Comparison of ENCODE assay signal across 8 mouse cellular contexts in the genomic region with DNA sequence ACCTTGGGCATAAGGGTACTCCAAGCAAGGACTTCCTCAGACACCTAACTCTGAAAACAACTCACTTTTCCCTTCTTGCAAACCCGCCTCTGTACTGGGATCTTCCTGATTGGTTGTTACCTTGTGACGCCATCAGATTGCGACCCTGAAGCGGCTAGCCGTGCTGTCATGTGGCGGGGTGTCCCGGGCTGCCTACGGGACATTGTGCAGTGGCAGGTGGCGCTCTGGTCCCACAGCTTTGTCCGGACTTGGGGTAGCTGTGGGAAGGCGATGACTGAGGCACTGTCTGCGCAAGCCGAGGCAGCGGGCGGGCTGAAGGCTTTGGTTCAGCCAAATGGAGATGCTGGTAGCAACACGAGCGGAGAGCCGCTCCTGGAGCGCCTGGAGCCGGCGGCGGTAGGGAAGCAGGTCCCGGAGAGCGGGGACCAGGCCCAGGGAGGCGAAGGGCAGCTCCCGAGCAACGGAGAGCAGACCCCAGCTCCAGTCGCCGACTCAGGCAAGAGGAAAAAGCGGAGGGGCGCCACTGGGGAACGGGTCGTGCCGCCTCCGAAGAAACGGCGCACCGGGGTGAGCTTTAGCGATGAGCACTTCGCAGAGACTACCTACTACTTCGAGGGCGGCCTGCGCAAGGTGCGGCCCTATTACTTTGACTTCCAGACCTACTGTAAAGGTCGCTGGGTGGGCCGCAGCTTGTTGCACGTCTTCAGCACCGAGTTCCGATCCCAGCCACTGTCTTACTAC. TPM values are rescaled to one million over a fixed set of nuclear protein-coding genes. Genes with fewer than 3 reads are reported as not detected.
DNase-seq lines count a peak whose midpoint lies in the region; ATAC-seq and TF ChIP-seq lines count a peak whose summit lies in the region.

A gene (plus strand): TSS at position 135 of the 741 bp plus-strand sequence.

- H3K36me3 ChIP-seq in G1E (replicated peaks): peaks cover 32% of the 10 kb centered on the region
- H3K36me3 ChIP-seq in forebrain, embryonic 16.5 days (ENCODE audit: control insufficient read depth, insufficient read depth): peaks cover 6% of the 10 kb centered on the region
- peaks cover 24% of the 10 kb centered on the region for H3K36me3 ChIP-seq in lung, embryonic 14.5 days (ENCODE audit: insufficient read depth)
- H3K36me3 ChIP-seq in thymus, adult 2 months (ENCODE audit: control insufficient read depth, insufficient read depth, low read length): peaks cover 9% of the 10 kb centered on the region; the same call in 1 of the 2 replicates

- DNase-seq in G1E (ENCODE audit: low spot score): peak; percentile 97
- DNase-seq in cerebellum, adult 18-20 months: peak; percentile 93 to 95
- peak; percentile 88 to 89 for DNase-seq in heart, postnatal 36 days
- peak; percentile 92 to 94 for DNase-seq in layer of hippocampus, adult 2 months (ENCODE audit: low spot score in 2 of 2)
- DNase-seq in lung, embryonic 14.5 days: peak; percentile 99
- peak; percentile 93 for DNase-seq in thymus, adult 2 months

- peak within 1 kb of the TSS; percentile 73 for H3K4me2 ChIP-seq in forebrain, embryonic 16.5 days (ENCODE audit: low read length)
- H3K4me2 ChIP-seq in lung, embryonic 14.5 days: peak within 1 kb of the TSS; percentile 66

- no peaks in the 10 kb centered on the region for H3K27me3 ChIP-seq in G1E (ENCODE audit: insufficient read depth, low read length)
- no peaks in the 10 kb centered on the region for H3K27me3 ChIP-seq in forebrain, embryonic 16.5 days (replicated peaks; ENCODE audit: control insufficient read depth, insufficient read depth, low read length)
- no peaks in the 10 kb centered on the region for H3K27me3 ChIP-seq in lung, embryonic 14.5 days (ENCODE audit: insufficient read depth, low read length)
- no peaks in the 10 kb centered on the region for H3K27me3 ChIP-seq in thymus, adult 2 months (ENCODE audit: control insufficient read depth, insufficient read depth, low read length)

- peak within 1 kb of the TSS; percentile 88 for H3K27ac ChIP-seq in forebrain, embryonic 16.5 days (ENCODE audit: low read length)
- peak within 1 kb of the TSS; percentile 74 for H3K27ac ChIP-seq in layer of hippocampus, adult 2 months
- peak within 1 kb of the TSS; percentile 93 for H3K27ac ChIP-seq in lung, embryonic 14.5 days (ENCODE audit: low read depth)
- 0 out of 2 replicates have a peak within 1 kb of the TSS, but pooled peaks have one; percentile 16 for H3K27ac ChIP-seq in olfactory bulb, adult 2 months (ENCODE audit: insufficient read depth, low read depth, low read length)
- H3K27ac ChIP-seq in thymus, adult 2 months (ENCODE audit: control insufficient read depth, insufficient read depth, low read length): peak within 1 kb of the TSS; percentile 13; the same call in 1 of the 2 replicates

- TF ChIP-seq CTCF in G1E (IDR thresholded peaks at IDR 0.05; ENCODE audit: low read depth, low read length): no peak
- TF ChIP-seq CTCF in layer of hippocampus, adult 2 months (conservative IDR thresholded peaks at IDR 0.05): 0 out of 2 replicates have a peak, but pooled peaks have one; percentile 29
- peak; percentile 31; the same call in 1 of the 2 replicates for TF ChIP-seq CTCF in lung, embryonic 14.5 days (IDR thresholded peaks at IDR 0.05; ENCODE audit: low read depth)
- no peak for TF ChIP-seq CTCF in olfactory bulb, adult 2 months (IDR thresholded peaks at IDR 0.05; ENCODE audit: insufficient read depth, low read depth, low read length)
- peak; percentile 28; the same call in 1 of the 2 replicates for TF ChIP-seq CTCF in thymus, adult 2 months (IDR thresholded peaks at IDR 0.05; ENCODE audit: borderline replicate concordance, control insufficient read depth, extremely low read depth, insufficient read depth, low read length, poor library complexity)

- H3K4me1 ChIP-seq in G1E (ENCODE audit: insufficient read depth, low read depth, low read length): peaks cover 46% of the 10 kb centered on the region
- peaks cover 7% of the 10 kb centered on the region for H3K4me1 ChIP-seq in forebrain, embryonic 16.5 days (replicated peaks; ENCODE audit: control insufficient read depth, insufficient read depth, low read length)
- H3K4me1 ChIP-seq in lung, embryonic 14.5 days (ENCODE audit: insufficient read depth): no peaks in the 10 kb centered on the region
- no peaks in the 10 kb centered on the region for H3K4me1 ChIP-seq in olfactory bulb, adult 2 months (ENCODE audit: control insufficient read depth, insufficient read depth, low read length)
- H3K4me1 ChIP-seq in thymus, adult 2 months (replicated peaks; ENCODE audit: control insufficient read depth, insufficient read depth, low read length): no peaks in the 10 kb centered on the region; the same call in 1 of the 2 replicates

- TF ChIP-seq POLR2A in olfactory bulb, adult 2 months (IDR thresholded peaks at IDR 0.05; ENCODE audit: insufficient read depth, low read depth, low read length): 0 out of 2 replicates have a peak, but pooled peaks have one; percentile 34
- TF ChIP-seq POLR2A in thymus, adult 2 months (IDR thresholded peaks at IDR 0.05; ENCODE audit: control insufficient read depth, extremely low read depth, insufficient read depth, low read length, poor library complexity): peak; percentile 47; the same call in 1 of the 2 replicates

- ATAC-seq in G1E (ENCODE audit: extremely low read depth, insufficient number of reproducible peaks, low FRiP score, poor library complexity, severe bottlenecking): peak; percentile 94
- ATAC-seq in forebrain, embryonic 16.5 days: peak; percentile 97
- peak; percentile 98 for ATAC-seq in lung, embryonic 14.5 days (ENCODE audit: insufficient read depth)

- H3K9me3 ChIP-seq in G1E (replicated peaks): no peaks in the 10 kb centered on the region
- H3K9me3 ChIP-seq in forebrain, embryonic 16.5 days (ENCODE audit: control insufficient read depth, low read length): no peaks in the 10 kb centered on the region
- no peaks in the 10 kb centered on the region for H3K9me3 ChIP-seq in lung, embryonic 14.5 days (ENCODE audit: low read depth, low read length)

- intact Hi-C loops in heart, postnatal 36 days (cut with DNase I): loop anchor here (1.0 to 2.0 kb wide), 2 partner anchors 11 to 254 kb away; a partner anchor contains a TSS

- peak within 1 kb of the TSS; percentile 97 for H3K4me3 ChIP-seq in G1E (ENCODE audit: low read depth, low read length)
- peak within 1 kb of the TSS; percentile 81 for H3K4me3 ChIP-seq in forebrain, embryonic 16.5 days (replicated peaks; ENCODE audit: low read length)
- H3K4me3 ChIP-seq in layer of hippocampus, adult 2 months: peak within 1 kb of the TSS; percentile 76
- peak within 1 kb of the TSS; percentile 94 for H3K4me3 ChIP-seq in lung, embryonic 14.5 days (ENCODE audit: low read depth, low read length)
- H3K4me3 ChIP-seq in olfactory bulb, adult 2 months (ENCODE audit: insufficient read depth, low read depth, low read length): peak within 1 kb of the TSS; percentile 80
- peak within 1 kb of the TSS; percentile 98 for H3K4me3 ChIP-seq in thymus, adult 2 months (ENCODE audit: control insufficient read depth, insufficient read depth, low read length)

- 0% methylated on average over 49 of the region's 49 CpGs for WGBS in forebrain, embryonic 16.5 days
- under 1% methylated on average over 49 of the region's 49 CpGs for WGBS in lung, embryonic 14.5 days
- WGBS in olfactory bulb, adult 2 months: under 1% methylated on average over 49 of the region's 49 CpGs
- WGBS in thymus, adult 2 months: under 1% methylated on average over 49 of the region's 49 CpGs

- peak within 1 kb of the TSS; percentile 80 for H3K9ac ChIP-seq in forebrain, embryonic 16.5 days (replicated peaks; ENCODE audit: low read depth, low read length)
- peak within 1 kb of the TSS; percentile 84 for H3K9ac ChIP-seq in lung, embryonic 14.5 days

RNA-seq across cellular contexts. Expression of the gene that starts here (rescaled TPM):
- total RNA-seq in G1E (2014; fragmentation: Nextera tagmentation) (24.8 and 26.7 TPM in 2 replicates), G1E (2017) (15.4 and 18.5 TPM in 2 replicates)
- 7.6 and 8.3 TPM in 2 replicates for polyA plus RNA-seq in G1E (2012)
- 5.0 and 5.1 TPM in 2 replicates for polyA plus RNA-seq in forebrain, embryonic 16.5 days (2015; fragmentation: Nextera tagmentation; extraction: Ambion mirVana)
- 1 to 10 TPM; 4.5 to 5.2 TPM for total RNA-seq in heart, postnatal 36 days (2021)
- total RNA-seq in layer of hippocampus, adult 2 months (2021): 1 to 10 TPM; 8.0 to 8.1 TPM
- 4.4 and 4.5 TPM in 2 replicates for polyA plus RNA-seq in lung, embryonic 14.5 days (2014; fragmentation: Nextera tagmentation; extraction: Ambion mirVana)
- not detected in 2 replicates for polyA plus RNA-seq in olfactory bulb, adult 2 months (2012; ENCODE audit: insufficient read depth, insufficient read length, low replicate concordance, missing spikeins)
- polyA plus RNA-seq in thymus, adult 2 months (2012; rRNA removed): 7.8 and 10.4 TPM in 2 replicates

Comparison
In these comparisons a context has a peak if more than half of its experiments do, and no peak if none do; other contexts are left out.
1. Peak in every context shown above with its lines: DNase-seq, ATAC-seq, H3K4me3 ChIP-seq and H3K27ac ChIP-seq.
2. CTCF ChIP-seq: peak in layer of hippocampus, adult 2 months (single experiment), lung, embryonic 14.5 days (single experiment) and thymus, adult 2 months (single experiment); none in G1E (single experiment) and olfactory bulb, adult 2 months (single experiment).
3. H3K27ac ChIP-seq: peak in every context shown above with its lines; median percentile 93 in lung, embryonic 14.5 days; 88 in forebrain, embryonic 16.5 days; 74 in layer of hippocampus, adult 2 months; 16 in olfactory bulb, adult 2 months; 13 in thymus, adult 2 months.